Mouse (Mus musculus): ENCODE results near the gene Zcchc24. TPM values are rescaled to one million over a fixed set of nuclear protein-coding genes. Genes with fewer than 3 reads are reported as not detected.

Gene Zcchc24
- total RNA-seq, 2 experiments from 2014 or later = 45.7 to 51.3 TPM

GRCm38 (mm10) chr14:25754531-25755484 is 14.0 kb downstream of the Zcchc24 start:
- intact Hi-C loops (cut with DNase I) = no loop called here
- DNase-seq (ENCODE audit: low spot score in 2 of 2) = no peak

GRCm38 (mm10) chr14:25753021-25753420 is 15.8 kb downstream of the Zcchc24 start:
- no peak for DNase-seq (ENCODE audit: low spot score in 2 of 2)
- intact Hi-C loops (cut with DNase I) = no loop called here

GRCm38 (mm10) chr14:25751067-25751466 is 17.8 kb downstream of the Zcchc24 start:
- intact Hi-C loops (cut with DNase I) = no loop called here
- DNase-seq (ENCODE audit: low spot score in 2 of 2) = no peak

- intact Hi-C loops (cut with DNase I) = no loop called here
- DNase-seq (ENCODE audit: low spot score in 2 of 2) = no peak
Measured at GRCm38 (mm10) chr14:25750448-25751015, 18.3 kb downstream of the Zcchc24 start.

GRCm38 (mm10) chr14:25749143-25749909 is 19.5 kb downstream of the Zcchc24 start:
- no peak for DNase-seq (ENCODE audit: low spot score in 2 of 2)
- intact Hi-C loops (cut with DNase I) = no loop called here

GRCm38 (mm10) chr14:25747996-25748756 is 20.7 kb downstream of the Zcchc24 start:
- intact Hi-C loops (cut with DNase I) = no loop called here
- DNase-seq (ENCODE audit: low spot score in 2 of 2) = no peak

GRCm38 (mm10) chr14:25746971-25747945 is 21.6 kb downstream of the Zcchc24 start:
- intact Hi-C loops (cut with DNase I) = no loop called here
- DNase-seq (ENCODE audit: low spot score in 2 of 2) = no peak

- intact Hi-C loops (cut with DNase I) = no loop called here
- DNase-seq (ENCODE audit: low spot score in 2 of 2) = no peak
Measured at GRCm38 (mm10) chr14:25746371-25746770, 22.5 kb downstream of the Zcchc24 start.

- intact Hi-C loops (cut with DNase I) = no loop called here
- DNase-seq (ENCODE audit: low spot score in 2 of 2) = no peak
Measured at GRCm38 (mm10) chr14:25745365-25746184, 23.3 kb downstream of the Zcchc24 start.

- intact Hi-C loops (cut with DNase I) = no loop called here
- DNase-seq (ENCODE audit: low spot score in 2 of 2) = no peak
Measured at GRCm38 (mm10) chr14:25742943-25743342, 25.9 kb downstream of the Zcchc24 start.

- no peak for DNase-seq (ENCODE audit: low spot score in 2 of 2)
- intact Hi-C loops (cut with DNase I) = no loop called here
Measured at GRCm38 (mm10) chr14:25741840-25742367, 26.9 kb downstream of the Zcchc24 start.

- intact Hi-C loops (cut with DNase I) = no loop called here
- no peak for DNase-seq (ENCODE audit: low spot score in 2 of 2)
Measured at GRCm38 (mm10) chr14:25741211-25741610, 27.6 kb downstream of the Zcchc24 start.

GRCm38 (mm10) chr14:25739957-25740565 is 28.8 kb downstream of the Zcchc24 start:
- DNase-seq (ENCODE audit: low spot score in 2 of 2) = peak; percentile 65 to 81
- intact Hi-C loops (cut with DNase I) = loop anchor here (1.0 kb wide), 1 partner anchor 26 kb away; no protein-coding TSS in a partner anchor

- no peak for DNase-seq (ENCODE audit: low spot score in 2 of 2)
- intact Hi-C loops (cut with DNase I) = no loop called here
Measured at GRCm38 (mm10) chr14:25738591-25739001, 30.2 kb downstream of the Zcchc24 start.

- peak; percentile 71 to 92 for DNase-seq (ENCODE audit: low spot score in 2 of 2)
- intact Hi-C loops (cut with DNase I) = no loop called here
Measured at GRCm38 (mm10) chr14:25736589-25736988, 32.2 kb downstream of the Zcchc24 start.

GRCm38 (mm10) chr14:25736140-25736539 is 32.7 kb downstream of the Zcchc24 start:
- DNase-seq (ENCODE audit: low spot score in 2 of 2) = no peak
- intact Hi-C loops (cut with DNase I) = no loop called here

Measured in left cerebral cortex, postnatal 25 days (tissue).